Mouse (Mus musculus) CH12.LX (cell line): ENCODE results near the gene Dph7. TPM values are rescaled to one million over a fixed set of nuclear protein-coding genes. Genes with fewer than 3 reads are reported as not detected.
A peak's percentile ranks its signal among the peaks of the same experiment; 100 is the strongest.

Experiments used
- DNase-seq: peaks from one replicate; pipeline ENCODE4 v3.0.0-alpha.2; 2013; ENCODE audit errors: extremely low read depth
- H3K27ac ChIP-seq: 2 replicates; pipeline ENCODE4 v1.5.1; 2012; ENCODE audit warnings: low read depth, mild to moderate bottlenecking, control low read depth, moderate library complexity; ENCODE audit not compliant: insufficient read depth
- H3K27me3 ChIP-seq: replicated peaks from 2 replicates; pipeline ENCODE3; 2012; ENCODE audit warnings: inconsistent platforms
- H3K36me3 ChIP-seq, 2 experiments: replicated peaks in 1 of 2; 2 replicates each; pipeline versions ENCODE3 to v1.6.1; 2012; ENCODE audit warnings: inconsistent platforms in 1 of 2, low read length in 1 of 2, mild to moderate bottlenecking in 1 of 2, mixed read lengths in 1 of 2, moderate library complexity in 1 of 2; ENCODE audit not compliant: control insufficient read depth in 1 of 2, insufficient read depth in 1 of 2
- H3K4me1 ChIP-seq, 2 experiments: 2 replicates each; pipeline ENCODE4 v1.6.1; 2012; ENCODE audit warnings: inconsistent platforms in 1 of 2, moderate library complexity in 1 of 2; ENCODE audit not compliant: insufficient read depth in 2 of 2, control insufficient read depth in 1 of 2
- H3K4me2 ChIP-seq: 2 replicates; pipeline ENCODE4 v1.6.1; 2012; ENCODE audit warnings: low read depth, mild to moderate bottlenecking, control low read depth; ENCODE audit not compliant: poor library complexity, insufficient read depth, severe bottlenecking
- H3K4me3 ChIP-seq, 3 experiments: fragments of 150-350 bp in 1 of 3; sonication (generic) in 1 of 3; replicated peaks in 1 of 3; 2 replicates each; pipeline versions ENCODE3 to v1.5.1; 2011 to 2012; ENCODE audit warnings: low read depth in 2 of 3, low read length in 2 of 3, mild to moderate bottlenecking in 2 of 3, moderate library complexity in 2 of 3, control low read depth in 1 of 3, improper control_type of control experiment in 1 of 3, inconsistent platforms in 1 of 3, mixed read lengths in 1 of 3; ENCODE audit not compliant: poor library complexity in 1 of 3
- H3K79me2 ChIP-seq: replicated peaks from 2 replicates; pipeline ENCODE4 v1.6.1; 2012; ENCODE audit warnings: mild to moderate bottlenecking, moderate library complexity; ENCODE audit not compliant: control insufficient read depth, poor library complexity, insufficient read depth, severe bottlenecking; ENCODE audit errors: extremely low read depth
- H3K9ac ChIP-seq: 2 replicates; pipeline ENCODE4 v1.6.1; 2012; ENCODE audit warnings: low read depth, mild to moderate bottlenecking, control low read depth, moderate library complexity; ENCODE audit not compliant: insufficient read depth
- H3K9me3 ChIP-seq: replicated peaks from 2 replicates; pipeline ENCODE3; 2012; ENCODE audit warnings: low read length, inconsistent platforms, mixed read lengths
- BHLHE40 ChIP-seq: IDR thresholded peaks from 2 replicates; pipeline ENCODE4 v1.6.1; 2011; ENCODE audit warnings: mild to moderate bottlenecking, low read depth, low read length, improper control_type of control experiment
- CHD1 ChIP-seq: IDR thresholded peaks from 2 replicates; pipeline ENCODE4 v1.6.1; 2012; ENCODE audit warnings: low read depth, low read length, improper control_type of control experiment, inconsistent platforms
- CHD2 ChIP-seq: IDR thresholded peaks from 2 replicates; pipeline ENCODE4 v1.6.1; 2011; ENCODE audit warnings: low read length, improper control_type of control experiment
- CTCF ChIP-seq, 2 experiments: IDR thresholded peaks in 1 of 2; conservative IDR thresholded peaks in 1 of 2; 2 replicates each; pipeline ENCODE4 v1.5.1; 2011 to 2012; ENCODE audit warnings: low read depth in 2 of 2, low read length in 2 of 2, improper control_type of control experiment in 1 of 2, inconsistent platforms in 1 of 2, mild to moderate bottlenecking in 1 of 2, moderate library complexity in 1 of 2
- E2F4 ChIP-seq: IDR thresholded peaks from 2 replicates; pipeline ENCODE4 v1.6.1; 2011; ENCODE audit warnings: low read depth, low read length, improper control_type of control experiment; ENCODE audit not compliant: insufficient replicate concordance
- ELF1 ChIP-seq: IDR thresholded peaks from 2 replicates; pipeline ENCODE4 v1.6.1; 2014; ENCODE audit warnings: low read depth, mild to moderate bottlenecking, inconsistent platforms, low read length, improper control_type of control experiment
- EP300 ChIP-seq: IDR thresholded peaks from 2 replicates; pipeline ENCODE4 v1.6.1; 2011; ENCODE audit warnings: low read length, improper control_type of control experiment
- ETS1 ChIP-seq: conservative IDR thresholded peaks from 2 replicates; pipeline ENCODE4 v1.6.1; 2012; ENCODE audit warnings: low read depth, mild to moderate bottlenecking, inconsistent platforms, low read length, improper control_type of control experiment, moderate library complexity
- GABPA ChIP-seq: IDR thresholded peaks from 2 replicates; pipeline ENCODE4 v1.6.1; 2012; ENCODE audit warnings: low read depth, low read length, improper control_type of control experiment, inconsistent platforms; ENCODE audit not compliant: insufficient replicate concordance
- HCFC1 ChIP-seq: IDR thresholded peaks from 2 replicates; pipeline ENCODE4 v1.6.1; 2012; ENCODE audit warnings: low read depth, mild to moderate bottlenecking, inconsistent platforms, low read length, improper control_type of control experiment
- IRF4 ChIP-seq: IDR thresholded peaks from 2 replicates; pipeline ENCODE4 v1.6.1; 2014; ENCODE audit warnings: low read depth, mild to moderate bottlenecking, inconsistent platforms, low read length, improper control_type of control experiment
- JUN ChIP-seq: IDR thresholded peaks from 2 replicates; pipeline ENCODE4 v1.6.1; 2011; ENCODE audit warnings: low read depth, mild to moderate bottlenecking, low read length, improper control_type of control experiment, moderate library complexity; ENCODE audit not compliant: insufficient read depth
- JUND ChIP-seq: conservative IDR thresholded peaks from 2 replicates; pipeline ENCODE4 v1.6.1; 2011; ENCODE audit warnings: low read depth, low read length, improper control_type of control experiment
- KAT2A ChIP-seq: IDR thresholded peaks from 2 replicates; pipeline ENCODE4 v1.6.1; 2012; ENCODE audit warnings: low read length, improper control_type of control experiment, inconsistent platforms; ENCODE audit not compliant: insufficient replicate concordance
- MAFK ChIP-seq: IDR thresholded peaks from 2 replicates; pipeline ENCODE4 v1.6.1; 2011; ENCODE audit warnings: low read length, improper control_type of control experiment; ENCODE audit not compliant: insufficient replicate concordance
- MAX ChIP-seq: IDR thresholded peaks from 2 replicates; pipeline ENCODE4 v1.6.1; 2011; ENCODE audit warnings: low read length, improper control_type of control experiment
- MAZ ChIP-seq: IDR thresholded peaks from 2 replicates; pipeline ENCODE4 v1.6.1; 2012; ENCODE audit warnings: low read depth, mild to moderate bottlenecking, inconsistent platforms, low read length, improper control_type of control experiment, moderate library complexity
- MEF2A ChIP-seq: IDR thresholded peaks from 2 replicates; pipeline ENCODE4 v1.6.1; 2014; ENCODE audit warnings: low read depth, mild to moderate bottlenecking, inconsistent platforms, low read length, improper control_type of control experiment, borderline replicate concordance
- MXI1 ChIP-seq: IDR thresholded peaks from 2 replicates; pipeline ENCODE4 v1.6.1; 2011; ENCODE audit warnings: mild to moderate bottlenecking, low read depth, low read length, improper control_type of control experiment
- MYC ChIP-seq: IDR thresholded peaks from 2 replicates; pipeline ENCODE4 v1.6.1; 2011; ENCODE audit warnings: low read depth, mild to moderate bottlenecking, improper control_type of control experiment, low read length
- NELFE ChIP-seq: IDR thresholded peaks from 2 replicates; pipeline ENCODE4 v1.6.1; 2011; ENCODE audit warnings: low read depth, low read length, improper control_type of control experiment
- NRF1 ChIP-seq: IDR thresholded peaks from 2 replicates; pipeline ENCODE4 v1.6.1; 2014; ENCODE audit warnings: low read depth, mild to moderate bottlenecking, inconsistent platforms, low read length, improper control_type of control experiment, moderate library complexity
- PAX5 ChIP-seq: IDR thresholded peaks from 2 replicates; pipeline ENCODE4 v1.6.1; 2012; ENCODE audit warnings: low read length, inconsistent platforms, mixed read lengths
- POLR2A ChIP-seq: IDR thresholded peaks from 2 replicates; pipeline ENCODE4 v1.6.1; 2011; ENCODE audit warnings: low read depth, mild to moderate bottlenecking, improper control_type of control experiment, low read length
- POLR2AphosphoS2 ChIP-seq: IDR thresholded peaks from 2 replicates; pipeline ENCODE4 v1.6.1; 2011; ENCODE audit warnings: low read depth, low read length, improper control_type of control experiment
- RAD21 ChIP-seq: IDR thresholded peaks from 2 replicates; pipeline ENCODE4 v1.6.1; 2011; ENCODE audit warnings: low read depth, mild to moderate bottlenecking, low read length, improper control_type of control experiment, moderate library complexity
- RCOR1 ChIP-seq: conservative IDR thresholded peaks from 2 replicates; pipeline ENCODE4 v1.6.1; 2012; ENCODE audit warnings: low read depth, mild to moderate bottlenecking, inconsistent platforms, low read length, improper control_type of control experiment
- SIN3A ChIP-seq: IDR thresholded peaks from 2 replicates; pipeline ENCODE4 v1.6.1; 2012; ENCODE audit warnings: low read length, improper control_type of control experiment, inconsistent platforms
- SMC3 ChIP-seq: IDR thresholded peaks from 2 replicates; pipeline ENCODE4 v1.6.1; 2011; ENCODE audit warnings: low read depth, low read length, improper control_type of control experiment
- TBP ChIP-seq: conservative IDR thresholded peaks from 2 replicates; pipeline ENCODE4 v1.6.1; 2011; ENCODE audit warnings: low read depth, low read length, improper control_type of control experiment
- TCF12 ChIP-seq: IDR thresholded peaks from 2 replicates; pipeline ENCODE4 v1.6.1; 2014; ENCODE audit warnings: low read depth, mild to moderate bottlenecking, inconsistent platforms, low read length, improper control_type of control experiment
- UBTF ChIP-seq: IDR thresholded peaks from 2 replicates; pipeline ENCODE4 v1.6.1; 2012; ENCODE audit warnings: low read depth, mild to moderate bottlenecking, inconsistent platforms, low read length, improper control_type of control experiment, moderate library complexity
- USF1 ChIP-seq: IDR thresholded peaks from 2 replicates; pipeline ENCODE4 v1.6.1; 2014; ENCODE audit warnings: low read depth, mild to moderate bottlenecking, inconsistent platforms, low read length, improper control_type of control experiment
- USF2 ChIP-seq: conservative IDR thresholded peaks from 2 replicates; pipeline ENCODE4 v1.6.1; 2011; ENCODE audit warnings: low read depth, low read length, improper control_type of control experiment
- ZC3H11A ChIP-seq: IDR thresholded peaks from 2 replicates; pipeline ENCODE4 v1.6.1; 2012; ENCODE audit warnings: low read depth, mild to moderate bottlenecking, inconsistent platforms, low read length, improper control_type of control experiment
- ZKSCAN1 ChIP-seq: IDR thresholded peaks from 2 replicates; pipeline ENCODE4 v1.6.1; 2012; ENCODE audit warnings: low read depth, inconsistent platforms, low read length, improper control_type of control experiment, borderline replicate concordance
- ZMIZ1 ChIP-seq: IDR thresholded peaks from 2 replicates; pipeline ENCODE4 v1.6.1; 2012; ENCODE audit warnings: low read depth, mild to moderate bottlenecking, inconsistent platforms, low read length, improper control_type of control experiment
- ZNF384 ChIP-seq: IDR thresholded peaks from 2 replicates; pipeline ENCODE4 v1.6.1; 2012; ENCODE audit warnings: low read depth, low read length, improper control_type of control experiment, inconsistent platforms
- dilution Hi-C: fragments of 300-500 bp; cut with MboI; formaldehyde crosslinking; loops from 2 replicates; pipeline ENCODE4 v1.14.3; 2020; ENCODE audit warnings: low sequenced_read_pairs; ENCODE audit not compliant: extremely low pct_unique_long_range_greater_than_20kb, extremely low pct_ligation_motif_present
- in situ Hi-C: fragments of 300-500 bp; cut with MboI; formaldehyde crosslinking; loops from 3 replicates; pipeline ENCODE4 v1.14.3; 2019; ENCODE audit warnings: low sequenced_read_pairs, low pct_ligation_motif_present, low pct_unique_long_range_greater_than_20kb, mixed read lengths
- polyA plus RNA-seq: library from polyadenylated mRNA; unstranded; fragments of >175 nt; gene quantifications from 2 replicates; pipeline ENCODE4 v1.2.1, GENCODE M21; 2012; ENCODE audit warnings: low read depth; ENCODE audit not compliant: insufficient read length
- total RNA-seq, 2 experiments: library from RNA; depleted of rRNA; stranded (reverse); fragments of 300-350 nt in 1 of 2; fragments of >200 nt in 1 of 2; gene quantifications; 2 replicates each; pipeline ENCODE4 v1.2.3; 2012 to 2014

Dph7 gene
- 24.1 and 24.6 TPM in 2 replicates for total RNA-seq (2012; rRNA removed)
- 23.4 and 25.4 TPM in 2 replicates for total RNA-seq (2014; rRNA removed)
- 24.7 and 26.1 TPM in 2 replicates for polyA plus RNA-seq

DNA sequence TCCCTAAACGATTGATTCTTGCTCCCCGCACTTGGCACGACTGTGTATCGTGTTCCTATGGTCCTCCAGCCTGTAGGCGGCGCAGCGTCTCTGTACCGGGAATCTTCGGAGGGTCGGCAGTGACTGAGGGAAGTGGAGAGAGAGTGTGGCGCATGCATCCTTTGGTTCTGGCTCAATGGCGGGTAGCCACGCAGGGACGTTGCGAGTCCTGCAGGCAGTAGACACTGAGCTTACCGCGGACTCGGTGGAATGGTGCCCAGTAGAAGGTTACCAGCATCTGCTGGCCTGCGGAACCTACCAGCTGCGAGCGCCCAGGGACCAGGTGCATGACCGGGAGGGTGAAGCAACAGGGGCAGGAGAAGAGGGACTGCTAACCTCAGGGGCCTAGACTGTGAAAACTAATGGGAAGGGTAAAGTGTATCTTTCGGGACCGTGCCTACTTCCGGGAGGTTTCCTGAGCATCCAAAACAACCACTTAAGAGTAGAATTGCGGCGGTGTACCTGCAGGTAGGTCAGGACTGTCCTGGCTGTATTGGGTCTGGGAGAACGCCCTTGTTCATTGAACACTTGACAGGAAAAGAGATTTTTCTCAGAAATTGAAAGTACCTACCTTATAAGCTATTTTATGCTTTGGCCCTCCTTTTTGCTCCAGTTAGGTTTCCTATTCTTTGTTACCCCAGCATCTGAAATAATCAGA, at the start of gene Dph7:
Gene Dph7, plus strand, starts transcription at position 97 of the 697 bp plus-strand sequence.
- dilution Hi-C loops (no loop called here), in situ Hi-C loops (no loop called here)
- peak within 1 kb of the TSS; percentile 18; the same call in 1 of the 2 replicates for H3K27ac ChIP-seq
- H3K4me3 ChIP-seq, result peak within 1 kb of the TSS; percentile 61 to 97 (median 96)
- peaks cover 20% of the 10 kb centered on the region for H3K79me2 ChIP-seq
- DNase-seq, result peak; percentile 89
- TF ChIP-seq ETS1, result no peak
- TF ChIP-seq POLR2AphosphoS2, result peak; percentile 98
- TF ChIP-seq HCFC1, result peak; percentile 82
- TF ChIP-seq JUN, result no peak
- TF ChIP-seq CTCF (conservative IDR thresholded peaks at IDR 0.05 in 1 of 2, IDR thresholded peaks at IDR 0.05 in 1 of 2; ENCODE audit: low read depth in 2 of 2, low read length in 2 of 2), result peak; percentile 59 to 94
- peak; percentile 43; the same call in 1 of the 2 replicates for TF ChIP-seq BHLHE40
- TF ChIP-seq CHD2, result peak; percentile 28; the same call in 1 of the 2 replicates
- no peak for TF ChIP-seq RCOR1
- no peak for TF ChIP-seq ZKSCAN1
- peak; percentile 36 for TF ChIP-seq SMC3
- no peak; the same call in none of the 2 replicates for TF ChIP-seq RAD21
- 0 out of 2 replicates have a peak, but pooled peaks have one; percentile 51 for TF ChIP-seq KAT2A
- 0 out of 2 replicates have a peak, but pooled peaks have one; percentile 65 for TF ChIP-seq MAZ
- no peak for TF ChIP-seq MAFK
- no peak for TF ChIP-seq ZNF384
- TF ChIP-seq CHD1, result no peak
- peak; percentile 91 for TF ChIP-seq TCF12
- peak; percentile 50; the same call in 1 of the 2 replicates for TF ChIP-seq SIN3A
- no peak for TF ChIP-seq ZC3H11A
- TF ChIP-seq EP300, result no peak
- TF ChIP-seq MAX, result peak; percentile 79
- TF ChIP-seq MYC, result peak; percentile 91
- peak; percentile 67 for TF ChIP-seq NRF1
- TF ChIP-seq UBTF, result no peak
- TF ChIP-seq ZMIZ1, result no peak; the same call in 1 of the 2 replicates
- TF ChIP-seq PAX5, result no peak
- peak; percentile 92 for TF ChIP-seq POLR2A
- peak; percentile 81 for TF ChIP-seq GABPA
- TF ChIP-seq E2F4, result no peak
- TF ChIP-seq JUND, result no peak
- peak; percentile 81 for TF ChIP-seq NELFE
- TF ChIP-seq IRF4, result peak; percentile 78; the same call in 1 of the 2 replicates
- no peak for TF ChIP-seq USF1
- TF ChIP-seq TBP, result peak; percentile 87
- TF ChIP-seq MEF2A, result peak; percentile 43; the same call in 1 of the 2 replicates
- TF ChIP-seq MXI1, result peak; percentile 93
- TF ChIP-seq ELF1, result peak; percentile 68; the same call in 1 of the 2 replicates
- TF ChIP-seq USF2, result 0 out of 2 replicates have a peak, but pooled peaks have one; percentile 11
- peak within 1 kb of the TSS; percentile 91 for H3K9ac ChIP-seq
- H3K36me3 ChIP-seq, result peaks cover 52 to 76% of the 10 kb centered on the region in 2 experiments
- no peaks in the 10 kb centered on the region for H3K9me3 ChIP-seq
- H3K27me3 ChIP-seq, result no peaks in the 10 kb centered on the region
- peak within 1 kb of the TSS; percentile 82 for H3K4me2 ChIP-seq
- peaks cover 0 to 19% of the 10 kb centered on the region in 2 experiments; a peak in 2 of 4 replicates for H3K4me1 ChIP-seq
